Mouse (Mus musculus) heart, adult 10 weeks (tissue): ENCODE data around the gene Ago1. TPM values are rescaled to one million over a fixed set of nuclear protein-coding genes. Genes with fewer than 3 reads are reported as not detected.

Experiments
- polyA plus RNA-seq: library from polyadenylated mRNA; stranded (reverse); fragments of 350-450 nt; fragmentation: Illumina TruSeq; extraction: RNeasy Lipid Tissue Mini Kit (QIAGEN cat#74804); gene quantifications from one replicate; pipeline ENCODE4 v1.2.3, GENCODE M21; 2014; ENCODE audit warnings: low read depth, low replicate concordance

Ago1 gene
- 10.3 TPM for polyA plus RNA-seq

GRCm38 (mm10) chr4:126468285-126468901 lies at the start of gene Ago1:
Gene Ago1 (minus strand): TSS chr4:126468583.

GRCm38 (mm10) chr4:126429347-126430079 lies 38.9 kb downstream of the Ago1 start, which contains the start of gene Ago3:
Gene Ago3 (minus strand): TSS chr4:126429556.

Other genes with a start within 250 kb of the Ago1 start
- gene Map7d1, start 212.2 kb downstream of the Ago1 start, polyA plus RNA-seq, result 205 TPM
- gene Trappc3, start 206.3 kb downstream of the Ago1 start, polyA plus RNA-seq, result 60.4 TPM
- gene Col8a2, start 181.8 kb downstream of the Ago1 start, polyA plus RNA-seq, result 0.52 TPM
- 15.6 TPM for gene Adprhl2, start 146.9 kb downstream of the Ago1 start, polyA plus RNA-seq
- gene Tekt2, start 142.9 kb downstream of the Ago1 start, polyA plus RNA-seq, result 1.8 TPM
- gene Ago3, start 39.0 kb downstream of the Ago1 start, polyA plus RNA-seq, result 4.7 TPM
- gene Ago4, start 64.9 kb upstream of the Ago1 start, polyA plus RNA-seq, result 6.7 TPM
- gene Clspn, start 88.4 kb upstream of the Ago1 start, polyA plus RNA-seq, result 0.31 TPM
- gene 5730409E04Rik, start 141.2 kb upstream of the Ago1 start, polyA plus RNA-seq, result 16.3 TPM
- 186 TPM for gene Psmb2, start 209.0 kb upstream of the Ago1 start, polyA plus RNA-seq